Mouse (Mus musculus) neural tube, embryonic 13.5 days (tissue): ENCODE measurements around the gene Ranbp10. TPM values are rescaled to one million over a fixed set of nuclear protein-coding genes. Genes with fewer than 3 reads are reported as not detected.

Experiments used
- ATAC-seq: fragments of 200-750 bp; cut with Nextera tagmentation; 2 replicates; pipeline ENCODE4 v1.8.0; 2017; ENCODE audit warnings: low read depth, mild to moderate bottlenecking, moderate TSS enrichment, moderate library complexity
- H3K27ac ChIP-seq: fragments of 300-500 bp; sonication (generic); replicated peaks from 2 replicates; pipeline ENCODE4 v1.5.1; 2015; ENCODE audit warnings: moderate library complexity, mild to moderate bottlenecking, inconsistent platforms
- H3K27me3 ChIP-seq: fragments of 300-500 bp; sonication (generic); 2 replicates; pipeline ENCODE4 v1.6.1; 2015; ENCODE audit warnings: mild to moderate bottlenecking, inconsistent platforms
- H3K36me3 ChIP-seq: fragments of 300-500 bp; sonication (generic); 2 replicates; pipeline ENCODE4 v1.6.1; 2015; ENCODE audit warnings: mild to moderate bottlenecking, inconsistent platforms
- H3K4me1 ChIP-seq: fragments of 300-500 bp; sonication (generic); replicated peaks from 2 replicates; pipeline ENCODE4 v1.6.1; 2015; ENCODE audit warnings: inconsistent platforms
- H3K4me2 ChIP-seq: fragments of 300-500 bp; sonication (generic); 2 replicates; pipeline ENCODE4 v1.6.1; 2015; ENCODE audit warnings: inconsistent platforms, mild to moderate bottlenecking, moderate library complexity
- H3K4me3 ChIP-seq: fragments of 300-500 bp; sonication (generic); 2 replicates; pipeline ENCODE4 v1.5.1; 2015; ENCODE audit warnings: mild to moderate bottlenecking, inconsistent platforms
- H3K9ac ChIP-seq: fragments of 300-500 bp; sonication (generic); 2 replicates; pipeline ENCODE4 v1.6.1; 2015; ENCODE audit warnings: moderate library complexity, mild to moderate bottlenecking, inconsistent platforms
- H3K9me3 ChIP-seq: fragments of 300-500 bp; sonication (generic); 2 replicates; pipeline ENCODE4 v1.6.1; 2016; ENCODE audit warnings: inconsistent platforms
- WGBS: fragments of 180-500 bp; shearing (Covaris S2); methylation state at CpG from one replicate; pipeline ENCODE4 v1.1.7; 2015; 5-methylcytosine and 5-hydroxymethylcytosine counted together
- polyA plus RNA-seq: library from polyadenylated mRNA; unstranded; fragments of >200 nt; fragmentation: Nextera tagmentation; extraction: Ambion mirVana; gene quantifications from 2 replicates; pipeline ENCODE4 v1.2.1, GENCODE M21; 2015

Gene Ranbp10
- polyA plus RNA-seq, result 11.6 and 13.0 TPM in 2 replicates

DNA sequence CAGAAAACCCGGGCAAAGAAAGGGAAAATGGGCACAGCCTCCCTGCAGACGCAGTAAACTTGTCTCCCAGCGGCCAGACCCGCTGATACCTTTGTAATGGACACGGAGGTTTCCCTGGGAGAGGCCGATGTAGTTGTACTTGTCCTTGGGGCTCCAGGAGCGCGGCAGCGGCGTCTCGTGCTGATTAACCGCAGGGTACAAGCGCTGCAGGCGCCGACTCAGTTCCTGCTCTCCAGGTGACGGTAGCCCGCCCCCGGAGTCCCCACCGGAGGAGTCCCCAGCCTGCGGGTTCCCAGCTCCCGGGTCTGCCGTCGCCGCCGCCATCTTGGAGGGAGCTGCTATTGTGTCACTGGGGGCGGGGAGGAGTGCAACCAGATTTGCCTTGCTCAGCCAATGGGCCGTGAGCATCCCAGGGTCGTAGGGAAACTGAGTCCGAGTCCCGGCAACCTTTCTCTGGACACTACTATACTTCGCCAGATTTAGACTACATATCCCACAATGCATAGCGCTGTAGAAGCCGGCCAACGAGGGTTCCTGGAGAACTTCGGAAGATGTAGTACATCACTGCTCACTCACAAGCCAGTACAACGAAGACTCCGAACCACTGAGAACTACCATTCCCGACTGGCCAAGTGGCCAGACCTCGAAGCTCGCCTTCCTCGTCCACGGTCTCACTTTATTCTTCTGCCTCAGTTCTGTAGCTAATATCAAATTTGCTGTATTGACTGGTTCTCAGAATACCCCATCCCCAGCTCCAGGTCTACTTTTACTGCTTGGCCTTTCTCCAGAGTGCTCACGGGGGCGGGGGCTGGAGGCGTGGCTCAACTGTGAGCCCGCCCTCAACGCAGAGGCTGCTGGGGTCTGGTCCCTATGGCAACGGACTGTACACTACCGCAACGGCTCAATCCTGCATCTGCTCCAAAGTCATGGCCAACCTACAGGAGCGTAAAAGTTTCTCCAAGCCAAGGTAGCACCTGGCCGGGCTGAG lies at the start of gene Ranbp10, which contains the start of gene Tsnaxip1:
Gene Ranbp10 (minus strand): TSS at position 490 of the 988 bp plus-strand sequence.
Gene Tsnaxip1 (plus strand): TSS at position 871 of the 988 bp plus-strand sequence.
- peak; percentile 99 for ATAC-seq
- H3K4me3 ChIP-seq, result peak within 1 kb of the TSS; percentile 95
- H3K36me3 ChIP-seq, result peaks cover 21% of the 10 kb centered on the region
- peak within 1 kb of the TSS; percentile 99 for H3K4me2 ChIP-seq
- H3K4me1 ChIP-seq, result peaks cover 34% of the 10 kb centered on the region
- peak within 1 kb of the TSS; percentile 91 for H3K9ac ChIP-seq
- no peaks in the 10 kb centered on the region for H3K9me3 ChIP-seq
- H3K27me3 ChIP-seq, result no peaks in the 10 kb centered on the region
- under 1% methylated on average over 52 of the region's 52 CpGs for WGBS
- peak within 1 kb of the TSS; percentile 70 for H3K27ac ChIP-seq

DNA sequence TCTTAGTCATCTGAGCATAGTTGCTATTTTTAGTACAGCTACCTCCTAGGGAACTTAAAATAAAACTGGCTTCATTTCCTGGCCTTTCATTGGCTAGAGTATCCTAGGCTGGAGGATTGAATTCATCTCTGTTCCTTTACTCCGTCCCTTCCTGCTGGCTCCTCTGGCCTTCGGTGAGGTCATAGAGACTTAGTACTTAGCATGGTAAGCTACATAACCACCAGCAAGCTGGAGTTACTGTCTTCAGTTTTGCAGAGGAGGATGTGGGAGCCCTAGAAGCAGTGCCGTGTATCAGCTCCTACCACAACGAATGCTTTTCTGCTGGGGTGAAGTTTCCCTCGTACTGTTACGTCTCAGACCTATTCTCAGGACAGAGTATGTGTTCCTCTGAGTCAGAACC lies 47.2 kb upstream of the Ranbp10 start:
- Histone ChIP-seq H3K4me1 (no peaks in the 10 kb centered on the region), H3K27ac (no peak overlapping the region), H3K36me3 (peaks cover 75% of the 10 kb centered on the region), H3K4me2 (no peak overlapping the region), H3K9me3 (no peaks in the 10 kb centered on the region), H3K9ac (no peak overlapping the region), H3K27me3 (no peaks in the 10 kb centered on the region), H3K4me3 (no peak overlapping the region)
- WGBS, result 83% methylated on average over 6 of the region's 6 CpGs
- ATAC-seq, result no peak

DNA sequence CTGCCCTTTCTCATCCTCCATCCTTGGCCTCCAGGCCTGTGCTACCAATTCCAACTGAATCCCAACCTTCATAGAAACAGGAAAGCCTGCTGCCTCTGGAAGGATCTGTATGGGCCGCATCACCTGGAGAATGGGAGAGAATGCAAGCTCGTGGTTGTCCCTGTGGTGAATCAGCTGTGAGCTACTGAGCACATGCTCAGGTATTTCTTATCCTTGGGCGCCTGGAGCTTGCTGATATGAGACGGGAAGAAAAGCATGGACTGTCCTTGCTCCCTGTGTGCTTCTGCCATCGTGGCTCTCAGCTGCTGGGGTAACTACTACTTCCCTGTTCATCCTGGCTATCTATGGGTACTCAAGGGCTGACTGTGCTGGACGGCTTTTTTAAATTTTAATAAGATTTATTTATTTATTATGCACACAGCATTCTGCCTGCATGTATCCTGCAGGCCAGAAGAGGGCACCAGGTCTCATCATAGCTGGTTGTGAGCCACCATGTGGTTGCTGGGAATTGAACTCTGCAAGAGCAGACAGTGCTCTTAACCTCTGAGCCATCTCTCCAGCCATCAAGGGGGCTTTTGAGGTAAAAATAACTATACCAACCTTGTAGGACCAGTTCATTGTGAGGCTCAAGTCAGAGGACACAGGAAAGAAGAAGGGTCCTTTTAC lies 39.3 kb upstream of the Ranbp10 start:
- H3K27ac ChIP-seq, result no peak overlapping the region
- H3K4me3 ChIP-seq, result no peak overlapping the region
- no peaks in the 10 kb centered on the region for H3K9me3 ChIP-seq
- no peak for ATAC-seq
- H3K27me3 ChIP-seq, result no peaks in the 10 kb centered on the region
- no peak overlapping the region for H3K9ac ChIP-seq
- WGBS, result 85% methylated on average over 6 of the region's 6 CpGs
- H3K36me3 ChIP-seq, result peaks cover 55% of the 10 kb centered on the region
- peaks cover 26% of the 10 kb centered on the region for H3K4me1 ChIP-seq
- no peak overlapping the region for H3K4me2 ChIP-seq

DNA sequence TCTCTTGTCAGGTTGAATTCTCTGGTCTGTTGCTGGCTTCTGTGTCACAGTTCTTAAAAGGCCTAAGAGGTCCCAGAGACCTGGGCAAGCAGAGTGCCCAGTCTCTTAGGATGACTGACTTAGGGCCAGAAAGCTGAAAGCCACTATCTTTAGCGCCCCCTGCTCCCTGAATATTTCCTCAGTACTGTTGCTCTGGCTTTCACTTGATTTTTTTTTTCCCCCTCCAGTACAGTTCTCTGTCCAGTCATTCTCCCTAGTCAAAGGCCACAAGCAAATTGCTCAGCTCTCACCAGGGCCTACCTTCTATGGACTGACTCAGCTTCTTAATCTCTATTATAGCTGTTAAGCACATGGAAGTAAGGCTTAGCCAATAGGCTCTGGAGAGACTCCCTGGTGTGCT lies 34.8 kb upstream of the Ranbp10 start:
- H3K27ac ChIP-seq, result no peak overlapping the region
- H3K4me1 ChIP-seq, result peaks cover 61% of the 10 kb centered on the region
- WGBS, result 21% methylated on average over 1 of the region's 1 CpGs
- peaks cover 21% of the 10 kb centered on the region for H3K36me3 ChIP-seq
- peak overlapping the region; percentile 96 for H3K9ac ChIP-seq
- no peak for ATAC-seq
- no peaks in the 10 kb centered on the region for H3K9me3 ChIP-seq
- peak overlapping the region; percentile 92 for H3K4me2 ChIP-seq
- H3K27me3 ChIP-seq, result no peaks in the 10 kb centered on the region
- H3K4me3 ChIP-seq, result peak overlapping the region; percentile 95

DNA sequence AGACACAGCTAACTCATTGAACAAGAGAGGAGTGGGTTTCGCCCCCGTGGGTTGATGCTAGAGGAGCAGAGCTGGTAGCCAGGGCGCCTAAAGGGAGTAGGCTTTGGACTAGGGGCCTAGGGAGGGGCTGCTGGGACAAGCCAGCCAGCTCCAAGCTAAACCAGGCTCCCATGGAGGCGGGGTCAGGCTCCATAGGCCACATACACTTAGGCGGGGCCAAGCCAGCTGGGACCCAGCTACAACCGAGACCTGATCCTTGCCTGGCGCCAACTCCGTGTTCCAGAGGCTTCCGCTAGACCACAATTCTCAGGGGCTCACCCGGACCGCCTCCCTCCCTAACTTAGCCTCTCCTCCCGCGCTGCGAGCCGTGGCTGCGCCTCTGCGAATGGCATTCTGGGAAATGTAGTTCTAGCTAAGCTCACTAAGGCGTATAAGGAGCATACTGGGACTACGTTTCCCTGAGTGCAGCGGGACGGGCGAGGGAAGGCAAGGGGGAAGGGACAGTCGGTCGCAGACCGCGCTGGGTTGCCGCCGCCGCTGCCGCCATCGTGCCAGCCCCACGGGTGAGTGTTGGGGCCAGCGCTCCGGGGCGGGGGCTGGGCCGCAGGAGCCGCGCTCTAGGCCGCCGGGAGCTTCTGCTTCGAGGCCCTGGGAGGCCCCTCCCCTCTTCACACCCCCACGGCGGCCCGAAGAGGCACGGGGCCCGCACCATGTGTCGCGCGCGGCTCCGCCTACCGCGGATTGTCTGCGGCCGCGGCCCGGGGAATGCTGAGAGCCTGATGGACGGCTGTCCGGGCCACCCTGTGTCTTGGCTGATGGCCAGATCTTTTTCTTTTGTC lies 33.2 kb upstream of the Ranbp10 start, which contains the start of gene Nutf2:
Gene Nutf2 (plus strand): TSS at position 438 of the 839 bp plus-strand sequence.
- Histone ChIP-seq H3K4me2 (peak within 1 kb of the TSS; percentile 92), H3K27me3 (no peaks in the 10 kb centered on the region), H3K36me3 (peaks cover 8% of the 10 kb centered on the region; the same call in 1 of the 2 replicates), H3K9me3 (no peaks in the 10 kb centered on the region), H3K27ac (peak within 1 kb of the TSS; percentile 93), H3K9ac (peak within 1 kb of the TSS; percentile 96), H3K4me3 (peak within 1 kb of the TSS; percentile 95), H3K4me1 (peaks cover 77% of the 10 kb centered on the region)
- peak; percentile 97 for ATAC-seq
- WGBS, result under 1% methylated on average over 55 of the region's 59 CpGs

GRCm38 (mm10) chr8:105859314-105859713 lies 32.2 kb upstream of the Ranbp10 start:
- Histone ChIP-seq H3K4me1 (peaks cover 78% of the 10 kb centered on the region), H3K4me2 (peak overlapping the region; percentile 92), H3K9ac (peak overlapping the region; percentile 60; the same call in 1 of the 2 replicates), H3K27me3 (no peaks in the 10 kb centered on the region), H3K36me3 (peaks cover 8% of the 10 kb centered on the region; the same call in 1 of the 2 replicates), H3K27ac (peak overlapping the region; percentile 93; the same call in 1 of the 2 replicates), H3K4me3 (peak overlapping the region; percentile 95; the same call in 1 of the 2 replicates), H3K9me3 (no peaks in the 10 kb centered on the region)
- ATAC-seq, result no peak
- 83% methylated on average over 5 of the region's 5 CpGs for WGBS

DNA sequence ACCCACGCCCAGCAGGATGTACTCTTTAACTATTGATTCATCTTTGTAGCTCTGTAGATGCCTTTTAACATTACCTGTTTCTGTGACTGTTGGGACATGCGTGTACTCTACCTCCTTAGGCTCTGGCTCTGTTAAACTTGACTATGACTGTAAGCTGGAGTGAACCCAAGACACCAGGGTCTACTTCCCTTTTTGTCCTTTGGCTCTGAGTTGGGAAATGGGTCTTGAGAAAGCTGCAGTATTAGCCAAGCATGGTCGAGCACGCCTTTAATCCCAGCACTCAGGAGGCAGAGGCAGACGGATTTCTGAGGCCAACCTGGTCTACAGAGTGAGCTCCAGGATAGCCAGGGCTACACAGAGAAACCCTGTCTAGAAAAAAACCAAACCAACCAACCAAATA lies 31.3 kb upstream of the Ranbp10 start:
- Histone ChIP-seq H3K4me3 (no peak overlapping the region), H3K4me1 (peaks cover 72% of the 10 kb centered on the region), H3K4me2 (peak overlapping the region; percentile 4; the same call in 1 of the 2 replicates), H3K36me3 (peaks cover 8% of the 10 kb centered on the region; the same call in 1 of the 2 replicates), H3K27me3 (no peaks in the 10 kb centered on the region), H3K9ac (no peak overlapping the region), H3K9me3 (no peaks in the 10 kb centered on the region), H3K27ac (no peak overlapping the region)
- ATAC-seq, result no peak
- WGBS, result 90% methylated on average over 5 of the region's 5 CpGs

GRCm38 (mm10) chr8:105856168-105856835 lies 29.2 kb upstream of the Ranbp10 start:
- H3K4me1 ChIP-seq, result peaks cover 54% of the 10 kb centered on the region

DNA sequence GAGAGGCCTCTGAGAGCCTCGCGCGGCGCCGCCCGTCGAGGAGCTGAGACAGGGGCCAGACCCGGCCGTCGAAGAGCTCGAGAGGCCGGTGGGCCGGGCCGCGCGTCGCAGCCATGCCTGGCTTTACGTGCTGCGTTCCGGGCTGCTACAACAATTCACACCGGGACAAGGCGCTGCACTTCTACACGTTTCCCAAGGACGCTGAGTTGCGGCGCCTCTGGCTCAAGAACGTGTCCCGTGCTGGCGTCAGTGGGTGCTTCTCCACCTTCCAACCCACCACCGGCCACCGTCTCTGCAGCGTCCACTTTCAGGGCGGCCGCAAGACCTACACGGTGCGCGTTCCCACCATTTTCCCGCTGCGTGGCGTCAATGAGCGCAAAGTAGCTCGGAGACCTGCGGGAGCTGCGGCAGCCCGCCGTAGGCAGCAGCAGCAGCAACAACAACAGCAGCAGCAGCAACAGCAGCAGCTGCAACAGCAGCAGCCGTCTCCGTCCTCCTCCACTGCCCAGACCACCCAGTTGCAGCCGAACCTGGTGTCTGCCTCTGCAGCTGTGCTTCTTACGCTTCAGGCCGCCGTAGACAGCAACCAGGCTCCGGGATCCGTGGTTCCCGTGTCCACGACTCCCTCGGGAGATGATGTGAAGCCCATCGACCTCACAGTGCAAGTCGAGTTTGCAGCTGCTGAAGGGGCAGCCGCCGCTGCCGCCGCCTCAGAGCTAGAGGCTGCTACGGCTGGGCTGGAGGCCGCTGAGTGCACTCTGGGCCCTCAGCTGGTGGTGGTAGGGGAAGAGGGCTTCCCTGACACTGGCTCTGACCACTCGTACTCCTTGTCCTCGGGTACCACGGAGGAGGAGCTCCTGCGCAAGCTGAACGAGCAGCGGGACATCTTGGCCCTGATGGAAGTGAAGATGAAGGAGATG lies 28.4 kb upstream of the Ranbp10 start:
- H3K27me3 ChIP-seq, result no peaks in the 10 kb centered on the region

More at GRCm38 (mm10) chr8:105856168-105856835, 29.2 kb upstream of the Ranbp10 start:
- Histone ChIP-seq H3K9ac (peak overlapping the region; percentile 89), H3K4me3 (peak overlapping the region; percentile 83), H3K4me2 (peak overlapping the region; percentile 99), H3K27ac (peak overlapping the region; percentile 88), H3K36me3 (peaks cover 8% of the 10 kb centered on the region; the same call in 1 of the 2 replicates), H3K27me3 (no peaks in the 10 kb centered on the region), H3K9me3 (no peaks in the 10 kb centered on the region)
- no peak for ATAC-seq
- 22% methylated on average over 15 of the region's 15 CpGs for WGBS

DNA sequence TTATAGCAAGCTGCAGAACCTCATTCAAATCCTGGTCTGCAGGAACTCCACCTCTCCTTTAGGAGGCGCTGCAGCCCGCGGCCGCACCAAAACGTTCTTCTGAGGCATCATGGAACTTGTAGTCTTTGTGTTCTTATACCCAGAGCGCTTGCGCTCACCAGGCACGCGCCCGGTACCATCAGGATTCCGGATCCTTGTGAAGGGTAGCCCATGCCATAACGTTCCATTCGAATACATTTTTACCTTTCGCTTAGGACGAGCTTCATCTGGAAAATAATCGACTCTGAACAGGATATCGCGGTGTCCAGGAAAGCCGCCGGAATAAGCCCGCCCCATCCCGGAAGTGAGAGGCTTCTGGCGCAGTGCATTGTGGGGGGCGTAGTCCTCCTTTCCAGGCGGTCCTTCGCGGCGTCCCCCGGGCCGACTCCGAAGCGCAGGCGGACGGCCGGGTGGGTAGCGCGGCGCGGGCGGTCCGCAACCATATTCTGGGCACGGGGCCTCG lies 27.6 kb upstream of the Ranbp10 start, which contains the start of gene Thap11:
Gene Thap11 (plus strand): TSS at position 418 of the 502 bp plus-strand sequence.
- Histone ChIP-seq H3K4me2 (peak within 1 kb of the TSS; percentile 99), H3K9ac (peak within 1 kb of the TSS; percentile 89), H3K27ac (peak within 1 kb of the TSS; percentile 88), H3K36me3 (peaks cover 8% of the 10 kb centered on the region; the same call in 1 of the 2 replicates), H3K4me1 (peaks cover 55% of the 10 kb centered on the region), H3K4me3 (peak within 1 kb of the TSS; percentile 83), H3K9me3 (no peaks in the 10 kb centered on the region), H3K27me3 (no peaks in the 10 kb centered on the region)
- WGBS, result under 1% methylated on average over 43 of the region's 43 CpGs
- peak; percentile 88 for ATAC-seq

More for the DNA sequence above, 28.4 kb upstream of the Ranbp10 start:
- peaks cover 8% of the 10 kb centered on the region; the same call in 1 of the 2 replicates for H3K36me3 ChIP-seq
- H3K27ac ChIP-seq, result peak overlapping the region; percentile 88
- peak overlapping the region; percentile 83 for H3K4me3 ChIP-seq
- WGBS, result under 1% methylated on average over 71 of the region's 71 CpGs
- H3K9me3 ChIP-seq, result no peaks in the 10 kb centered on the region
- ATAC-seq, result peak; percentile 54
- H3K9ac ChIP-seq, result peak overlapping the region; percentile 89
- peaks cover 56% of the 10 kb centered on the region for H3K4me1 ChIP-seq
- peak overlapping the region; percentile 99 for H3K4me2 ChIP-seq
